In the genomic region with DNA sequence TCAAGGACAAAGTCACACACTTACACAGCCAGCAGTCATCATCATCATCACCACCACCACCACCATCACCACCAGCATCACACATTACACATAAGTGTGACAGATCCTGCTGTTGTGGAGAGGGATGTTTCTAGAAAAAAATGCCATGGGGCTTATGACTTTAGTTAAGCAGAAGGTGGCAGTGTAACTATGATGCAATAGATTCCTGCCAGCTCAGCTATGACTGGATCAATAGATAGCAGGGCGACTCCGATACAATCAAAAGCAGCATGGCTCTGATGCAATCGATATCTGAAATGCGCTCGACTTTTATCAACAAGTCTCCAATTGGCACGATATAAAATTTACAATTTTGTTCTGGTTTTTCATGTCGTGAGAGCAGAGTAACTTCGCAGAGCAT, we compare ENCODE assay signal across 27 mouse cellular contexts.
DNase-seq lines count a peak whose midpoint lies in the region; ATAC-seq and TF ChIP-seq lines count a peak whose summit lies in the region.
"Had no signal": no experiment of that assay in that cellular context is flagged by ENCODE, and none has a peak within 500 bp of the region (broad histone marks: within the 10 kb centered on the region; RNA-seq: fewer than 3 reads in every experiment).

No protein-coding gene starts in this region.

- no peaks in the 10 kb centered on the region for H3K27me3 ChIP-seq in CH12.LX (replicated peaks)
- no peaks in the 10 kb centered on the region for H3K27me3 ChIP-seq in Patski
- H3K27me3 ChIP-seq: embryonic facial prominence, embryonic 15.5 days; hindbrain, embryonic 12.5 days; kidney, embryonic 15.5 days; liver, embryonic 13.5 days; midbrain, embryonic 13.5 days; neural tube, embryonic 15.5 days had no signal

- H3K4me3 ChIP-seq in gastrocnemius, adult 2 months: no peak overlapping the region
- no peak overlapping the region for H3K4me3 ChIP-seq in left cerebral cortex, adult 2 months
- H3K4me3 ChIP-seq in CH12.LX (replicated peaks in 1 of 3; ENCODE audit: low read depth in 2 of 3, low read length in 2 of 3, poor library complexity in 1 of 3): no peak overlapping the region
- H3K4me3 ChIP-seq: embryonic facial prominence, embryonic 10.5 days; embryonic facial prominence, embryonic 15.5 days; hindbrain, embryonic 12.5 days; kidney, embryonic 15.5 days; liver, embryonic 13.5 days; midbrain, embryonic 13.5 days; neural tube, embryonic 15.5 days had no signal

- no peak for TF ChIP-seq POLR2A in CH12.LX (IDR thresholded peaks at IDR 0.05; ENCODE audit: low read depth, low read length)

- dilution Hi-C loops in CH12.LX (cut with MboI; ENCODE audit: extremely low pct_ligation_motif_present, extremely low pct_unique_long_range_greater_than_20kb, low sequenced_read_pairs): no loop called here

- CTCF ChIA-PET in Patski (lab: Charles Lee): interaction anchor here (1.1 to 2.0 kb wide), 2 partner anchors 20 to 111 kb away, joined by 3 to 6 read pairs; no protein-coding TSS in a partner anchor

- H3K36me3 ChIP-seq in CH12.LX (replicated peaks in 1 of 2; ENCODE audit: control insufficient read depth in 1 of 2, insufficient read depth in 1 of 2, low read length in 1 of 2): no peaks in the 10 kb centered on the region
- H3K36me3 ChIP-seq: embryonic facial prominence, embryonic 10.5 days; embryonic facial prominence, embryonic 15.5 days; hindbrain, embryonic 12.5 days; kidney, embryonic 15.5 days; liver, embryonic 13.5 days; midbrain, embryonic 13.5 days; neural tube, embryonic 15.5 days had no signal

- POLR2A ChIA-PET in Patski (lab: Charles Lee): no interaction called here

- H3K79me2 ChIP-seq in CH12.LX (replicated peaks; ENCODE audit: control insufficient read depth, extremely low read depth, insufficient read depth, poor library complexity, severe bottlenecking): no peaks in the 10 kb centered on the region

- H3K27ac ChIP-seq in gastrocnemius, adult 2 months: no peak overlapping the region
- no peak overlapping the region for H3K27ac ChIP-seq in left cerebral cortex, adult 2 months
- no peak overlapping the region for H3K27ac ChIP-seq in CH12.LX (ENCODE audit: insufficient read depth, low read depth)
- H3K27ac ChIP-seq: embryonic facial prominence, embryonic 10.5 days; embryonic facial prominence, embryonic 15.5 days; hindbrain, embryonic 12.5 days; kidney, embryonic 15.5 days; liver, embryonic 13.5 days; macrophage; midbrain, embryonic 13.5 days; neural tube, embryonic 15.5 days had no signal

- H3K9ac ChIP-seq in CH12.LX (ENCODE audit: insufficient read depth, low read depth): no peak overlapping the region
- H3K9ac ChIP-seq: embryonic facial prominence, embryonic 15.5 days; hindbrain, embryonic 12.5 days; kidney, embryonic 15.5 days; liver, embryonic 13.5 days; midbrain, embryonic 13.5 days; neural tube, embryonic 15.5 days had no signal

- peak; percentile 34 for TF ChIP-seq RAD21 in CH12.LX (IDR thresholded peaks at IDR 0.05; ENCODE audit: low read depth, low read length)

- H3K9me3 ChIP-seq in CH12.LX (replicated peaks; ENCODE audit: low read length): no peaks in the 10 kb centered on the region
- H3K9me3 ChIP-seq: embryonic facial prominence, embryonic 10.5 days; embryonic facial prominence, embryonic 15.5 days; hindbrain, embryonic 12.5 days; kidney, embryonic 15.5 days; liver, embryonic 13.5 days; midbrain, embryonic 13.5 days; neural tube, embryonic 15.5 days had no signal

- in situ Hi-C loops in CH12.LX (cut with MboI; ENCODE audit: low pct_ligation_motif_present, low pct_unique_long_range_greater_than_20kb, low sequenced_read_pairs) (loop anchor here (10.0 to 25.0 kb wide), 3 partner anchors 98 to 211 kb away; no protein-coding TSS in a partner anchor), Patski (cut with MboI; ENCODE audit: low pct_unique_long_range_greater_than_20kb) (loop anchor here (5.0 kb wide), 1 partner anchor 101 kb away; no protein-coding TSS in a partner anchor)

- H3K4me1 ChIP-seq in CH12.LX (ENCODE audit: control insufficient read depth in 1 of 2, insufficient read depth in 2 of 2): peaks cover 7 to 19% of the 10 kb centered on the region in 2 experiments; a peak in 3 of 4 replicates
- H3K4me1 ChIP-seq: embryonic facial prominence, embryonic 10.5 days; embryonic facial prominence, embryonic 15.5 days; hindbrain, embryonic 12.5 days; kidney, embryonic 15.5 days; midbrain, embryonic 13.5 days; neural tube, embryonic 15.5 days had no signal

- no peak for DNase-seq in gastrocnemius, adult 2 months
- no peak for DNase-seq in gastrocnemius, postnatal 25 days
- no peak for DNase-seq in left cerebral cortex, adult 2 months (ENCODE audit: extremely low spot score in 1 of 2, low spot score in 2 of 2)
- no peak for DNase-seq in left cerebral cortex, adult 8-10 months (ENCODE audit: low spot score in 2 of 2)
- DNase-seq in CH12.LX (ENCODE audit: extremely low read depth): no peak
- DNase-seq in Patski (ENCODE audit: low read depth, low spot score): no peak
- no peak for DNase-seq in adrenal gland, adult 8-10 months
- DNase-seq in T-cell, adult 2 months (ENCODE audit: low spot score): no peak
- DNase-seq: adrenal gland, postnatal 36 days; cerebellum, adult 2 months; cerebellum, postnatal 14 days; kidney, adult 11 months; kidney, postnatal 25 days; layer of hippocampus, postnatal 36 days; liver, embryonic 13.5 days; lung, adult 2 months; lung, postnatal 10 days; thymus, postnatal 4 days had no signal

- peak; percentile 2; the same call in 1 of the 2 replicates for TF ChIP-seq CTCF in gastrocnemius, adult 2 months (IDR thresholded peaks at IDR 0.05)
- peak; percentile 17; the same call in 1 of the 2 replicates for TF ChIP-seq CTCF in left cerebral cortex, adult 2 months (IDR thresholded peaks at IDR 0.05)
- TF ChIP-seq CTCF in CH12.LX (conservative IDR thresholded peaks at IDR 0.05 in 1 of 2, IDR thresholded peaks at IDR 0.05 in 1 of 2; ENCODE audit: low read depth in 2 of 2, low read length in 2 of 2) (peak in 1 of 2 experiments; percentile 52; a peak in 2 of 4 replicates), Patski (IDR thresholded peaks at IDR 0.05) (peak; percentile 47)

- intact Hi-C loops in gastrocnemius, adult 2 months (cut with DNase I): no loop called here
- intact Hi-C loops in left cerebral cortex, adult 2 months (cut with DNase I): loop anchor here (2.0 to 5.0 kb wide), 3 partner anchors 36 to 226 kb away; partner anchors contain the start of genes Larp7 and Zgrf1

- no peak for ATAC-seq in Patski
- ATAC-seq: CD4-positive, CD25-positive, alpha-beta regulatory T cell, adult 4 months; forebrain, embryonic 14.5 days; midbrain, embryonic 13.5 days had no signal

- TF ChIP-seq EP300 in CH12.LX (IDR thresholded peaks at IDR 0.05; ENCODE audit: low read length): no peak

- H3K4me2 ChIP-seq in CH12.LX (ENCODE audit: insufficient read depth, low read depth, poor library complexity, severe bottlenecking): no peak overlapping the region
- H3K4me2 ChIP-seq: embryonic facial prominence, embryonic 15.5 days; hindbrain, embryonic 12.5 days; kidney, embryonic 15.5 days; liver, embryonic 13.5 days; midbrain, embryonic 13.5 days; neural tube, embryonic 15.5 days had no signal

TF ChIP-seq in CH12.LX, 34 proteins besides CTCF, POLR2A, EP300 and RAD21:
- TF ChIP-seq SMC3 (IDR thresholded peaks at IDR 0.05; ENCODE audit: low read depth, low read length) (peak; percentile 41), ZNF384 (IDR thresholded peaks at IDR 0.05; ENCODE audit: low read depth, low read length) (no peak)
TF ChIP-seq in CH12.LX: peak in this region for 1.
